Comparison of ENCODE assay signal across 12 mouse cellular contexts in the genomic region with DNA sequence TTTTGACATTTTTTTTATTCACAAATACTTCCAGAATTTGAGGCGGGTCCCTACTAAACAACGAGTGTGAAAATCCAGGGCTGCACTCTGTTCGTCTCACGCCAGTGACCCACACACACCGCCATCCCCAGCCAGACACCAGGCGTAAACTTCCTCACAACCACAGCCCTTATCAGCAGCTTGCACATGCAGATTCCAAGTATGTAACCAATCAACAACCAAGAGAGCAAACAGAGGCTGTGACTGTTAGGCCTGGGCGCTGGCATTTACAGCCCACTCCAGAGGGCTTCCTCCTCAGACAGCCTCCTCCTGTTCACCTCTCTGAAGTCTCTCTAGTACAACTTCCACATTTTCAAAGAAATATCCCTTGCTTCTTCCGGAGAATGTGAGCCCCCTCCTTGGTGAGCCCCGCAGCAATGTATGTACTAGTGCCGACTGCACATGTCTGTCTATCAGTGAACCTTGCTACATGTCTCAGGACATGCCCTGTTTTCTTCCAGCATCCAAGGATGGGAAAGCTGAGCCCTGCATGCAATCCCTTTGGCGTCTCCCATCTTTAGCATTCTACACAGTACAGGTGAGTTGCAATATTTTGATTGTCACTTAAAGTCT. TPM values are rescaled to one million over a fixed set of nuclear protein-coding genes. Genes with fewer than 3 reads are reported as not detected.
DNase-seq lines count a peak whose midpoint lies in the region; ATAC-seq and TF ChIP-seq lines count a peak whose summit lies in the region.
"Had no signal": no experiment of that assay in that cellular context is flagged by ENCODE, and none has a peak within 500 bp of the region (broad histone marks: within the 10 kb centered on the region; RNA-seq: fewer than 3 reads in every experiment).

No protein-coding gene starts in this region.

- TF ChIP-seq EP300 in lung, postnatal 0 days (IDR thresholded peaks at IDR 0.05): no peak

- H3K4me2 ChIP-seq in lung, postnatal 0 days (replicated peaks; ENCODE audit: low read depth, low read length): no peak overlapping the region
- H3K4me2 ChIP-seq in forebrain, embryonic 15.5 days (replicated peaks): peak overlapping the region; percentile 95
- H3K4me2 ChIP-seq in liver, embryonic 13.5 days: no peak overlapping the region
- H3K4me2 ChIP-seq in neural tube, embryonic 13.5 days: peak overlapping the region; percentile 74
- no peak overlapping the region for H3K4me2 ChIP-seq in kidney, embryonic 16.5 days (replicated peaks; ENCODE audit: low read depth, low read length)

- DNase-seq in lung, postnatal 0 days (ENCODE audit: low spot score): peak; percentile 24
- DNase-seq in lung, postnatal 14 days: no peak
- DNase-seq in liver, embryonic 13.5 days: peak; percentile 37
- DNase-seq in natural killer cell, adult 2 months (ENCODE audit: low spot score in 2 of 2): no peak
- no peak for DNase-seq in embryo, embryonic 9.5 days (ENCODE audit: extremely low spot score)
- DNase-seq: cerebellum, postnatal 25 days; heart, adult 18-20 months; layer of hippocampus, adult 9-11 months had no signal

- ATAC-seq in lung, postnatal 0 days: peak; percentile 63
- ATAC-seq in forebrain, embryonic 15.5 days (replicated peaks): no peak
- ATAC-seq in liver, embryonic 13.5 days (ENCODE audit: low read depth): peak; percentile 89
- no peak for ATAC-seq in neural tube, embryonic 13.5 days (ENCODE audit: low read depth)
- ATAC-seq in kidney, embryonic 16.5 days (ENCODE audit: low FRiP score, low TSS enrichment): no peak

- TF ChIP-seq CTCF in lung, postnatal 0 days (IDR thresholded peaks at IDR 0.05): no peak

- H3K27me3 ChIP-seq in lung, postnatal 0 days (replicated peaks; ENCODE audit: insufficient read depth, low read length): peaks cover 4% of the 10 kb centered on the region; the same call in 1 of the 2 replicates
- 0 out of 2 replicates have a peak, but pooled peaks cover 3% of the 10 kb centered on the region for H3K27me3 ChIP-seq in forebrain, embryonic 15.5 days
- H3K27me3 ChIP-seq in liver, embryonic 13.5 days: peaks cover 56% of the 10 kb centered on the region
- peaks cover 32% of the 10 kb centered on the region for H3K27me3 ChIP-seq in neural tube, embryonic 13.5 days
- H3K27me3 ChIP-seq in kidney, embryonic 16.5 days (ENCODE audit: insufficient read depth, low read length): peaks cover 9% of the 10 kb centered on the region

- 38% methylated on average over 11 of the region's 11 CpGs for WGBS in lung, postnatal 0 days
- WGBS in forebrain, embryonic 15.5 days: 86% methylated on average over 11 of the region's 11 CpGs
- 9% methylated on average over 11 of the region's 11 CpGs for WGBS in liver, embryonic 13.5 days (ENCODE audit: insufficient replicate concordance)
- 76% methylated on average over 11 of the region's 11 CpGs for WGBS in neural tube, embryonic 13.5 days
- 69% methylated on average over 11 of the region's 11 CpGs for WGBS in kidney, embryonic 16.5 days

- no peaks in the 10 kb centered on the region for H3K4me1 ChIP-seq in lung, postnatal 0 days (ENCODE audit: insufficient read depth, low read depth, low read length)
- peaks cover 31% of the 10 kb centered on the region for H3K4me1 ChIP-seq in forebrain, embryonic 15.5 days
- H3K4me1 ChIP-seq in liver, embryonic 13.5 days (replicated peaks): peaks cover 28% of the 10 kb centered on the region
- H3K4me1 ChIP-seq in neural tube, embryonic 13.5 days (replicated peaks): peaks cover 43% of the 10 kb centered on the region
- peaks cover 15% of the 10 kb centered on the region for H3K4me1 ChIP-seq in kidney, embryonic 16.5 days (ENCODE audit: insufficient read depth, low read length)

- H3K36me3 ChIP-seq in lung, postnatal 0 days (ENCODE audit: insufficient read depth, low read length): no peaks in the 10 kb centered on the region
- H3K36me3 ChIP-seq in forebrain, embryonic 15.5 days: no peaks in the 10 kb centered on the region
- no peaks in the 10 kb centered on the region for H3K36me3 ChIP-seq in liver, embryonic 13.5 days
- no peaks in the 10 kb centered on the region for H3K36me3 ChIP-seq in neural tube, embryonic 13.5 days
- no peaks in the 10 kb centered on the region for H3K36me3 ChIP-seq in kidney, embryonic 16.5 days (ENCODE audit: insufficient read depth, low read length)

- no peaks in the 10 kb centered on the region for H3K9me3 ChIP-seq in lung, postnatal 0 days (ENCODE audit: low read length)
- no peaks in the 10 kb centered on the region for H3K9me3 ChIP-seq in forebrain, embryonic 15.5 days
- no peaks in the 10 kb centered on the region for H3K9me3 ChIP-seq in liver, embryonic 13.5 days (replicated peaks)
- no peaks in the 10 kb centered on the region for H3K9me3 ChIP-seq in neural tube, embryonic 13.5 days
- H3K9me3 ChIP-seq in kidney, embryonic 16.5 days (ENCODE audit: low read length): no peaks in the 10 kb centered on the region

- no peak overlapping the region for H3K4me3 ChIP-seq in lung, postnatal 0 days (ENCODE audit: low read depth, low read length)
- peak overlapping the region; percentile 56 for H3K4me3 ChIP-seq in forebrain, embryonic 15.5 days
- no peak overlapping the region for H3K4me3 ChIP-seq in liver, embryonic 13.5 days (replicated peaks)
- peak overlapping the region; percentile 54 for H3K4me3 ChIP-seq in neural tube, embryonic 13.5 days
- no peak overlapping the region for H3K4me3 ChIP-seq in kidney, embryonic 16.5 days (ENCODE audit: low read length)

- H3K9ac ChIP-seq in lung, postnatal 0 days (replicated peaks; ENCODE audit: low read depth): no peak overlapping the region
- H3K9ac ChIP-seq in forebrain, embryonic 15.5 days (replicated peaks): 0 out of 2 replicates have a peak overlapping the region, but pooled peaks have one; percentile 10
- no peak overlapping the region for H3K9ac ChIP-seq in liver, embryonic 13.5 days
- peak overlapping the region; percentile 76 for H3K9ac ChIP-seq in neural tube, embryonic 13.5 days
- H3K9ac ChIP-seq in kidney, embryonic 16.5 days (replicated peaks; ENCODE audit: low read length): no peak overlapping the region

- no peak overlapping the region for H3K27ac ChIP-seq in lung, postnatal 0 days (ENCODE audit: low read length)
- no peak overlapping the region for H3K27ac ChIP-seq in forebrain, embryonic 15.5 days (replicated peaks)
- no peak overlapping the region for H3K27ac ChIP-seq in liver, embryonic 13.5 days
- H3K27ac ChIP-seq in neural tube, embryonic 13.5 days (replicated peaks): no peak overlapping the region
- no peak overlapping the region for H3K27ac ChIP-seq in kidney, embryonic 16.5 days (ENCODE audit: low read length)

RNA-seq across cellular contexts. Expression of a gene that starts 2.5 kb away (rescaled TPM):
- polyA plus RNA-seq in lung, postnatal 0 days (2015; fragmentation: Nextera tagmentation; extraction: Ambion mirVana): 2.4 and 2.5 TPM in 2 replicates
- polyA plus RNA-seq in forebrain, embryonic 15.5 days (2015; fragmentation: Nextera tagmentation; extraction: Ambion mirVana): 17.7 and 18.3 TPM in 2 replicates
- 0.02 and 0.06 TPM in 2 replicates for polyA plus RNA-seq in liver, embryonic 13.5 days (2015; fragmentation: Nextera tagmentation; extraction: Ambion mirVana)
- 11.0 and 13.1 TPM in 2 replicates for polyA plus RNA-seq in neural tube, embryonic 13.5 days (2015; fragmentation: Nextera tagmentation; extraction: Ambion mirVana)
- 0.85 and 1.2 TPM in 2 replicates for polyA plus RNA-seq in kidney, embryonic 16.5 days (2015; fragmentation: Nextera tagmentation; extraction: Ambion mirVana)
- polyA plus RNA-seq: liver, adult 2 months had no signal

Comparison
In these comparisons a context has a peak if more than half of its experiments do, and no peak if none do; other contexts are left out.
1. DNase-seq: peak in lung, postnatal 0 days (single experiment) and liver, embryonic 13.5 days (single experiment); none in lung, postnatal 14 days (single experiment), natural killer cell, adult 2 months (0 of 2) and embryo, embryonic 9.5 days (single experiment).
2. ATAC-seq: peak in lung, postnatal 0 days (single experiment) and liver, embryonic 13.5 days (single experiment); none in forebrain, embryonic 15.5 days (single experiment), neural tube, embryonic 13.5 days (single experiment) and kidney, embryonic 16.5 days (single experiment).
3. H3K4me2 ChIP-seq: peak in forebrain, embryonic 15.5 days (single experiment) and neural tube, embryonic 13.5 days (single experiment); none in lung, postnatal 0 days (single experiment), liver, embryonic 13.5 days (single experiment) and kidney, embryonic 16.5 days (single experiment).
4. H3K4me3 ChIP-seq: peak in forebrain, embryonic 15.5 days (single experiment) and neural tube, embryonic 13.5 days (single experiment); none in lung, postnatal 0 days (single experiment), liver, embryonic 13.5 days (single experiment) and kidney, embryonic 16.5 days (single experiment).
5. H3K9ac ChIP-seq: peak in forebrain, embryonic 15.5 days (single experiment) and neural tube, embryonic 13.5 days (single experiment); none in lung, postnatal 0 days (single experiment), liver, embryonic 13.5 days (single experiment) and kidney, embryonic 16.5 days (single experiment).